Mouse (Mus musculus) layer of hippocampus, adult 2 months (tissue): ENCODE measurements around the gene Snx20. TPM values are rescaled to one million over a fixed set of nuclear protein-coding genes. Genes with fewer than 3 reads are reported as not detected.

Experiments used
- DNase-seq, 2 experiments: peaks; one replicate each; pipeline ENCODE4 v3.0.0; 2022; ENCODE audit warnings: low spot score in 2 of 2
- H3K27ac ChIP-seq: fragments of 200-600 bp; 2 replicates; pipeline ENCODE4 v1.8.1; 2022
- H3K4me3 ChIP-seq: fragments of 200-600 bp; 2 replicates; pipeline ENCODE4 v1.8.1; 2022; ENCODE audit warnings: mild to moderate bottlenecking
- CTCF ChIP-seq: fragments of 200-600 bp; conservative IDR thresholded peaks from 2 replicates; pipeline ENCODE4 v1.8.1; 2022; ENCODE audit warnings: antibody characterized with exemption, mild to moderate bottlenecking, moderate library complexity
- long read RNA-seq, 2 experiments: library from polyadenylated mRNA; stranded (forward); transcript quantifications; one replicate each; pipeline ENCODE4 v2.0.0; 2021; ENCODE audit warnings: borderline mapping rate in 2 of 2
- total RNA-seq, 2 experiments: library from RNA; stranded (reverse); gene quantifications; 2 replicates each; pipeline ENCODE4 v1.2.3; 2021

Gene Snx20
- 1 to 10 TPM; 1.4 to 2.0 TPM for total RNA-seq
- long read RNA-seq, experiment 1, partial matches to known transcripts = 0 of 1 reads
- long read RNA-seq, experiment 1, other reads (novel, unspliced or antisense) = 0 of 1 reads
- long read RNA-seq, experiment 2, partial matches to known transcripts = 0 of 1 reads
- long read RNA-seq, experiment 2, other reads (novel, unspliced or antisense) = 0 of 1 reads

GRCm38 (mm10) chr8:88635474-88636397, at the start of gene Snx20:
Gene Snx20 (minus strand): TSS chr8:88636128.
- H3K27ac ChIP-seq = peak within 1 kb of the TSS; percentile 2; the same call in 1 of the 2 replicates
- peak within 1 kb of the TSS; percentile 9; the same call in 1 of the 2 replicates for H3K4me3 ChIP-seq
- TF ChIP-seq CTCF = no peak
- DNase-seq = no peak

GRCm38 (mm10) chr8:88683656-88684289, 47.8 kb upstream of the Snx20 start:
- Histone ChIP-seq H3K4me3 (no peak overlapping the region), H3K27ac (no peak overlapping the region)
- DNase-seq = no peak
- TF ChIP-seq CTCF = no peak

GRCm38 (mm10) chr8:88681046-88681445, 45.1 kb upstream of the Snx20 start:
- DNase-seq = no peak
- no peak for TF ChIP-seq CTCF
- H3K27ac ChIP-seq = no peak overlapping the region
- no peak overlapping the region for H3K4me3 ChIP-seq

DNA sequence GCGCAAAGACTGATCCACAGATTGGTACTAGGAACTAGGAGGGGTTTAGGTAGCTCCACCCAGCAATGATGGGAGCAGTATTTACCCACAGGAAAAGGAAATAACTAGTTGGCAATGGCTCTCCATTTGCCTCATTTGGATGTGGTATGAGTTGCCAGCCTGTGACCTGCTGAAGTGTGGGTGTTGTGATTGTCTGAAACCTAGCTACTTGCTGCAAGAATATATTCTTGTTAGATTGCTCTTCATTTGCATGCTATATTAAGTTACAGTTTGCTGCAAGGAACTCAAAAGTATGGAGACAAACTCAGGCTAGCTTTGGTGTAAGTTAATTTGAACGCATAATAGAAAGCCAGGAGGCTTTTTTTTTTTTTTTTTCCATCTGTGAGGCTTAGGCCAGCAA, 44.6 kb upstream of the Snx20 start:
- no peak for TF ChIP-seq CTCF
- no peak overlapping the region for H3K27ac ChIP-seq
- no peak overlapping the region for H3K4me3 ChIP-seq
- DNase-seq = no peak

GRCm38 (mm10) chr8:88677071-88677470, 41.1 kb upstream of the Snx20 start:
- no peak overlapping the region for H3K4me3 ChIP-seq
- DNase-seq = no peak
- H3K27ac ChIP-seq = no peak overlapping the region
- no peak for TF ChIP-seq CTCF

- no peak for DNase-seq
- TF ChIP-seq CTCF = no peak
- no peak overlapping the region for H3K27ac ChIP-seq
- no peak overlapping the region for H3K4me3 ChIP-seq
Measured at GRCm38 (mm10) chr8:88675372-88676165, 39.6 kb upstream of the Snx20 start.

DNA sequence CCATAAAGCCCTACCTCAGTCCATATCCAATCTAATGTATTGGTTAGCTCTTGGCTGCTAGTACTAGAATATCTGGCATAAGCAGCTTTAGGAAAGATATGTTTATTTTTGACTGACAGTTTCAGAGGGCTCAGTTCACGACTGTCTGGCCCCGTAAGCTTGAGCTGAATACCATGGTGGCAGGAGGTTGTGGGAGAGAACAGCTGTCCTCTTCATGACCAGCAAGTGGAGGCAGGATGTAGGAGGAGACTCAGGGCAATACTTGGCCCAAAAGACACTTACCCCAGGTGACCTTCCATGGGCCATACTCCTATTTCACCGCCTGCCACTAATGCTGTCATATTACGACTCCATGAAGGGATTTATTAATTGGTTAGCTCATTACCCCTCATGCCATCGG, 37.9 kb upstream of the Snx20 start:
- Histone ChIP-seq H3K27ac (no peak overlapping the region), H3K4me3 (no peak overlapping the region)
- no peak for DNase-seq
- TF ChIP-seq CTCF = no peak

GRCm38 (mm10) chr8:88671575-88671974, 35.6 kb upstream of the Snx20 start:
- DNase-seq = no peak
- H3K4me3 ChIP-seq = no peak overlapping the region
- H3K27ac ChIP-seq = peak overlapping the region; percentile 76
- TF ChIP-seq CTCF = no peak

- Histone ChIP-seq H3K4me3 (no peak overlapping the region), H3K27ac (no peak overlapping the region)
- DNase-seq = no peak
- TF ChIP-seq CTCF = no peak
Measured at GRCm38 (mm10) chr8:88670782-88671181, 34.9 kb upstream of the Snx20 start.

DNA sequence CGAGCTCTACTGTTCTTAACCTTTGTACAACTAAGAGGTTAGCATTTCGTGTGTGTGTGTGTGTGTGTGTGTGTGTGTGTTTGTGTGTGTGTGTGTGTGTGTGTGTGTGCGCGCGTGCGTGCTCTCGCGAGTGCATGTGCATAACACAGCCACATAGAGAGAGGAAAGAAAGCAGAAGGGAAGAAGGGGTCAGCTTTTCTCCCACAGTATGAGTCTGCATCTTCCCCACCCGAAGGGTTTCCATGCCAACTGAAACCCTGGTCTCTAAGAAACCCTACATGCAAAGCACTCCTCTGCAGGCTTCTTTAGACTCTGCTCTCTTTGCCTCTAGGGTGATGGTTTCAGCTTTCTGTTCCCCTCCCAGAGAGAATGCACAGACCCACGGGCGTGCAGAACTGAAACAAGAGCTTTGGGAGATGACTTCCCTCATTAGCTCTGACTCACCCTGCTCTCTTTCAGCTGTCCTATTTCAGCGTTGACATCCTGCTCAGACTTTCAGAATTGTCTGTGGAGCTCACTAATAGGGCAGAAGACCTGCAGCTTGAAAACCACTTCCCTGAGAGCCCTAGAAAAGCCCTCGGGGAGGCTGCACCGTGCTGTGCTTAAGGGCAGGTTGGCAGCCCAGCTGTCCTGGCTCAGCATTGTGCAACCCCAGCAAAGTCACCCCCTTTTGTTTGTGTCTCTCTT, 32.6 kb upstream of the Snx20 start:
- DNase-seq = peak; percentile 21 to 53
- Histone ChIP-seq H3K4me3 (no peak overlapping the region), H3K27ac (peak overlapping the region; percentile 51; the same call in 1 of the 2 replicates)
- TF ChIP-seq CTCF = 0 out of 2 replicates have a peak, but pooled peaks have one; percentile 2

- no peak for TF ChIP-seq CTCF
- H3K4me3 ChIP-seq = no peak overlapping the region
- no peak overlapping the region for H3K27ac ChIP-seq
- DNase-seq = no peak
Measured at GRCm38 (mm10) chr8:88666435-88666834, 30.5 kb upstream of the Snx20 start.

- no peak for TF ChIP-seq CTCF
- no peak for DNase-seq
- no peak overlapping the region for H3K4me3 ChIP-seq
- no peak overlapping the region for H3K27ac ChIP-seq
Measured at GRCm38 (mm10) chr8:88664947-88665346, 29.0 kb upstream of the Snx20 start.
